Mouse (Mus musculus) kidney, adult 2 months (tissue): ENCODE measurements around the gene AI467606.

Experiments
- CTCF ChIP-seq: fragments of 200-500 bp; conservative IDR thresholded peaks from 2 replicates; pipeline ENCODE4 v1.5.1; 2011; ENCODE audit warnings: low read depth, mild to moderate bottlenecking, control low read depth, low read length, moderate library complexity, mixed read lengths; ENCODE audit not compliant: insufficient read depth, insufficient read length
- POLR2A ChIP-seq: fragments of 200-500 bp; IDR thresholded peaks from one replicate; pipeline ENCODE4 v1.6.1; 2011; ENCODE audit warnings: low read depth, low read length, control low read depth

DNA sequence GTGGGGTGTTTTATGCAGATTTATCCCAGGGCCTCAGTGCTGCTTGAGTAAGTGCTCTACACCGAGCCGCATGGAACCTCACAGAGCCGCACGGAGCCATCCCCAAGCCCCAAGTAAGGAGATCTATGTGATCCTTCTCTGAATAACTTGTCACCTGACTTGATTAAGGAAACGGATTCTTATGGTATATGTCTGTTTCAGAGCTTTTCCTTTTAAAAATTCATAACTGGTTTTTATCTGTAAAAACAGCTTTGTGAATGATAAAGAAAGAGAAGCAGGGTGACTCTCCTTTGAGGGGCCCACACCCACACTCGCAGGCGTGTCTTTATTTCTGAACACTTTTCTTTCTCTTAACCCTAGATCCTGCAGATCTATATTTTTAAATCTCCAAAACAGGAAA lies 47.9 kb downstream of the AI467606 start:
- TF ChIP-seq POLR2A = no peak
- no peak for TF ChIP-seq CTCF
